In the genomic region with DNA sequence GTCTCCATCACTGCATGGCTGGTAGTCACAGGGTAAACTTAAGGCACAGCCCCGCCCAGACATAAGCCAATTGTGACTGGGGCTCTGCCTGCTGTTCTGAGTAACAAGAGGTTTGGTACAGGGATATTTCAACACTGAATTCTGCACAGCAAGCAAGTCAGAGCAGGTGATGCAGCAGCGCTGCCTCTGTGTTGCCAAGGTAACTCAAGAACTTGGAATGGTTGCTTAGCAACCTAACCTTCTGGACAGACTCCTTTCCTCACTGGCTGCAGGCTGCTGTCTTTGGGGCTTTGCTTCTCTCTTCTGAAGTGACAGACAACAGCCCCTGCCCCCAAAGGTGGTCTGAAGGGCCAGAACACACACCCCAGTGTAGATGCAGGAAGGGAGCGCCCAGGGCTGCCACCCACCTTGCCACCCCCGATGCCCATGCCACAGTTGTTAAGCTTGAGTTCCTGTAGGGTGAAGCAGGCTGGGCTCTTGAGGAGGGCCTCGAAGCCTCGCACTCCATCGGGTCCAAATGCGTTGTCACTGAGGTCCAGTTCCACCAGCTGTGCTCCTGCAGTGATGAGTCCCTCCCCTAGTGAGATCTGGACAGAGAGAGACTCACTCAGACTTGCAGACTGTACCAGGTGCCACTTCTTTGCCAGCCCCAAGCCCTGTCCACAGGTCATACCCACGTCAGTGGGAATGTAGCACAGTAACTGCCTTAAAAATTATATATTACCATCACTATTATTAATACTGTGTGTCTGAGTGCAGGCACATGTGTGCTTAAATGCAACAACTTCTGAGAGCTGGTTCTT, we compare ENCODE assay signal across 11 mouse cellular contexts. TPM values are rescaled to one million over a fixed set of nuclear protein-coding genes. Genes with fewer than 3 reads are reported as not detected.
DNase-seq lines count a peak whose midpoint lies in the region; ATAC-seq lines count a peak whose summit lies in the region.
"Had no signal": no experiment of that assay in that cellular context is flagged by ENCODE, and none has a peak within 500 bp of the region (broad histone marks: within the 10 kb centered on the region; RNA-seq: fewer than 3 reads in every experiment).

No protein-coding gene starts in this region.

- no peaks in the 10 kb centered on the region for H3K27me3 ChIP-seq in midbrain, embryonic 16.5 days (ENCODE audit: control insufficient read depth, insufficient read depth, low read depth, low read length)

- WGBS in midbrain, embryonic 16.5 days = 69% methylated on average over 9 of the region's 9 CpGs

- H3K4me2 ChIP-seq in midbrain, embryonic 16.5 days (ENCODE audit: low read length) = peak overlapping the region; percentile 41

- no peak overlapping the region for H3K4me3 ChIP-seq in midbrain, embryonic 16.5 days (ENCODE audit: low read depth, low read length)
- H3K4me3 ChIP-seq: heart, adult 2 months had no signal

- H3K36me3 ChIP-seq in midbrain, embryonic 16.5 days (ENCODE audit: control insufficient read depth, insufficient read depth, low read length) = peaks cover 19% of the 10 kb centered on the region

- peak overlapping the region; percentile 88 for H3K27ac ChIP-seq in midbrain, embryonic 16.5 days (ENCODE audit: low read length)
- H3K27ac ChIP-seq: heart, adult 2 months had no signal

- peaks cover 13% of the 10 kb centered on the region; the same call in 1 of the 2 replicates for H3K4me1 ChIP-seq in midbrain, embryonic 16.5 days (ENCODE audit: control insufficient read depth, insufficient read depth, low read length)

- H3K9me3 ChIP-seq in midbrain, embryonic 16.5 days (replicated peaks; ENCODE audit: control insufficient read depth, low read length, poor library complexity, severe bottlenecking) = no peaks in the 10 kb centered on the region

- H3K9ac ChIP-seq in midbrain, embryonic 16.5 days (ENCODE audit: low read depth, low read length) = peak overlapping the region; percentile 39; the same call in 1 of the 2 replicates

- peak; percentile 41 to 47 for DNase-seq in layer of hippocampus, adult 8-10 months (ENCODE audit: low spot score in 2 of 2)
- DNase-seq in layer of hippocampus, adult 9-10 months (ENCODE audit: low spot score) = no peak
- DNase-seq in brain, embryonic 18.5 days (ENCODE audit: low read depth, low spot score) = peak; percentile 40
- peak; percentile 46 to 69 for DNase-seq in frontal cortex, postnatal 36 days (ENCODE audit: low spot score in 2 of 2)
- no peak for DNase-seq in gastrocnemius, postnatal 36 days
- no peak for DNase-seq in adrenal gland, postnatal 10 days
- no peak for DNase-seq in adipocyte (ENCODE audit: low spot score)
- DNase-seq: adrenal gland, postnatal 14 days; kidney, adult 2 months had no signal

- peak; percentile 93 for ATAC-seq in midbrain, embryonic 16.5 days

- intact Hi-C loops in gastrocnemius, postnatal 36 days (cut with DNase I) = no loop called here

RNA-seq across cellular contexts. Expression of a gene that starts 21.4 kb away (rescaled TPM):
- total RNA-seq in layer of hippocampus, adult 8-10 months (2022) = 10 to 100 TPM in 3 of 4 experiments, 1 to 10 TPM in 1; 9.9 to 14.4 (median 10.6) TPM
- polyA plus RNA-seq in midbrain, embryonic 16.5 days (2015; fragmentation: Nextera tagmentation; extraction: Ambion mirVana) = 41.4 and 42.5 TPM in 2 replicates
- 1 to 10 TPM in 1 of 2 experiments, under 1 TPM in 1; 0.67 to 1.4 TPM for total RNA-seq in gastrocnemius, postnatal 36 days (2021)
- 1 to 10 TPM; 3.6 to 5.1 TPM for total RNA-seq in adrenal gland, postnatal 10 days (2021)

RNA-seq across cellular contexts. Expression of a gene that starts 26.3 kb away (rescaled TPM):
- total RNA-seq in layer of hippocampus, adult 8-10 months (2022) = 100 to 1,000 TPM; 123 to 147 (median 135) TPM
- polyA plus RNA-seq in midbrain, embryonic 16.5 days (2015; fragmentation: Nextera tagmentation; extraction: Ambion mirVana) = 53.1 and 54.2 TPM in 2 replicates
- 10 to 100 TPM; 27.3 to 28.3 TPM for total RNA-seq in gastrocnemius, postnatal 36 days (2021)
- total RNA-seq in adrenal gland, postnatal 10 days (2021) = 10 to 100 TPM; 73.2 to 78.2 TPM

RNA-seq across cellular contexts. Expression of a gene that starts 26.8 kb away (rescaled TPM):
- 100 to 1,000 TPM; 157 to 176 (median 168) TPM for total RNA-seq in layer of hippocampus, adult 8-10 months (2022)
- 157 and 161 TPM in 2 replicates for polyA plus RNA-seq in midbrain, embryonic 16.5 days (2015; fragmentation: Nextera tagmentation; extraction: Ambion mirVana)
- 10 to 100 TPM; 18.9 to 19.5 TPM for total RNA-seq in gastrocnemius, postnatal 36 days (2021)
- 10 to 100 TPM; 48.5 to 49.2 TPM for total RNA-seq in adrenal gland, postnatal 10 days (2021)

RNA-seq across cellular contexts. Expression of a gene that starts 54.8 kb away (rescaled TPM):
- 10 to 100 TPM; 40.6 to 47.3 (median 43.7) TPM for total RNA-seq in layer of hippocampus, adult 8-10 months (2022)
- polyA plus RNA-seq in midbrain, embryonic 16.5 days (2015; fragmentation: Nextera tagmentation; extraction: Ambion mirVana) = 31.9 and 32.8 TPM in 2 replicates
- 1 to 10 TPM; 7.3 TPM for total RNA-seq in gastrocnemius, postnatal 36 days (2021)
- total RNA-seq in adrenal gland, postnatal 10 days (2021) = 10 to 100 TPM; 16.4 to 19.7 TPM

Comparison
In these comparisons a context has a peak if more than half of its experiments do, and no peak if none do; other contexts are left out.
1. DNase-seq: peak in layer of hippocampus, adult 8-10 months (2 of 2), brain, embryonic 18.5 days (single experiment) and frontal cortex, postnatal 36 days (2 of 2); none in layer of hippocampus, adult 9-10 months (single experiment), gastrocnemius, postnatal 36 days (0 of 2), adrenal gland, postnatal 10 days (single experiment) and adipocyte (single experiment).